Mouse (Mus musculus) myocyte (in vitro differentiated cells): ENCODE results near the gene Hsd17b1.

Source experiments
- E2F4 ChIP-seq: IDR thresholded peaks from one replicate; pipeline ENCODE4 v1.6.1; 2011; ENCODE audit warnings: mild to moderate bottlenecking, control low read depth, moderate library complexity; ENCODE audit not compliant: insufficient read depth
- MYOD1 ChIP-seq, 3 experiments: IDR thresholded peaks; one replicate each; pipeline ENCODE4 v1.6.1; 2011; ENCODE audit warnings: control low read depth in 2 of 3, low read depth in 2 of 3, mild to moderate bottlenecking in 2 of 3, moderate library complexity in 1 of 3; ENCODE audit not compliant: insufficient read length in 2 of 3, control insufficient read depth in 1 of 3
- MYOG ChIP-seq, 3 experiments: IDR thresholded peaks; one replicate each; pipeline ENCODE4 v1.6.1; 2011; ENCODE audit warnings: control low read depth in 2 of 3, low read depth in 2 of 3, mild to moderate bottlenecking in 2 of 3; ENCODE audit not compliant: insufficient read length in 2 of 3, control insufficient read depth in 1 of 3, insufficient read depth in 1 of 3
- POLR2A ChIP-seq: IDR thresholded peaks from one replicate; pipeline ENCODE4 v1.6.1; 2011; ENCODE audit warnings: low read depth, mild to moderate bottlenecking, control low read depth, moderate library complexity; ENCODE audit not compliant: insufficient read length
- REST ChIP-seq: IDR thresholded peaks from one replicate; pipeline ENCODE4 v1.6.1; 2011; ENCODE audit warnings: mild to moderate bottlenecking, control low read depth, moderate library complexity; ENCODE audit not compliant: insufficient read depth, insufficient read length
- TCF12 ChIP-seq: IDR thresholded peaks from one replicate; pipeline ENCODE4 v1.6.1; 2011; ENCODE audit warnings: mild to moderate bottlenecking, control low read depth; ENCODE audit not compliant: poor library complexity, insufficient read depth, severe bottlenecking
- TCF3 ChIP-seq: IDR thresholded peaks from one replicate; pipeline ENCODE4 v1.6.1; 2011; ENCODE audit warnings: low read depth, control low read depth; ENCODE audit not compliant: insufficient read length

DNA sequence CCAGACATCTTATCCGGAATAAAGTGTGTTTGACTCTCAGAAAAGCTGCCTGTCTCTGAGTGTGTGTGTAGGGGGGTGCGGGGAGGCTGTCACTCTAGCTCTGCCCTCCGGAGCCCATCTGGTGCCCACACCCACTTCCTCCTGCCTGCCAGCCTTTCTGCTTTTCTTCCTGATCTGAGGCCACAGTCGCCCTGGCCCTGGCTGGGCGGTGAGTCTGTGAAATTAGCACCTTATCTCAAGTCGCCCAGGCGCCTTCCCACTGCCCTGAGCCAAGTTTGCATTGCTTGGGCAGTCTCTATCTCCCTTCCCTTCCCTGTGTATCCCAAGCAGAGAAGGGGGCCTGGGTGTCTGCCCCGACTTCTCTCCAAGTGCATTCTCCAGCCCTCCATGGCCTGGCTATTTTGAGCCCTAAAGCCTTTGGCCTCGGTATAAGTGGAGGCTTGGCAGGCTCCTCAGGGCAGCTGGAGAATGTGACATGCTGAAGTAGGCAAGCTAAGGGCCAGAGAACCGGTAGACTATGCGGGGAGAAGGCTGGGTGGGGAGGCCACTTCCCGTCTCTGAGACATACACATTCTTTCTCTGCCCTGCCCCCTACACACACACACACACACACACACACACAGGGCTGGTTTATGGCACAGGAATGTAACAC lies 14.4 kb upstream of the Hsd17b1 start:
- TF ChIP-seq TCF12 (peak; percentile 48), POLR2A (no peak), TCF3 (no peak), REST (no peak), E2F4 (no peak), MYOG (IDR thresholded peaks at IDR 0.05; ENCODE audit: control insufficient read depth in 1 of 3, insufficient read depth in 1 of 3, insufficient read length in 2 of 3, low read depth in 2 of 3) (peak; percentile 9 to 64 (median 58)), MYOD1 (IDR thresholded peaks at IDR 0.05; ENCODE audit: control insufficient read depth in 1 of 3, insufficient read length in 2 of 3, low read depth in 2 of 3) (peak in 2 of 3 experiments; percentile 19 to 69)
